Mouse (Mus musculus): ENCODE measurements around the gene Hist1h2ad. TPM values are rescaled to one million over a fixed set of nuclear protein-coding genes. Genes with fewer than 3 reads are reported as not detected.

Gene Hist1h2ad
- total RNA-seq, 2 experiments from 2014 or later: 5.6 to 6.1 TPM

- no peak for DNase-seq (ENCODE audit: low spot score in 2 of 2)
Measured at GRCm38 (mm10) chr13:23620056-23620732, 46.0 kb downstream of the Hist1h2ad start.

GRCm38 (mm10) chr13:23620733-23621531 lies 46.8 kb downstream of the Hist1h2ad start, which contains the start of gene Hist1h2be:
Hist1h2be (minus strand) TSS chr13:23621124.
- peak; percentile 46 to 51 for DNase-seq (ENCODE audit: low spot score in 2 of 2)

GRCm38 (mm10) chr13:23621532-23622174 lies 47.5 kb downstream of the Hist1h2ad start:
- peak; percentile 51 to 55 for DNase-seq (ENCODE audit: low spot score in 2 of 2)

- peak; percentile 90 to 94 for DNase-seq (ENCODE audit: low spot score in 2 of 2)
Measured at GRCm38 (mm10) chr13:23622175-23622671, 48.0 kb downstream of the Hist1h2ad start, which contains the start of gene Hist1h1e. Hist1h1e (minus strand) TSS chr13:23622558.

GRCm38 (mm10) chr13:23622861-23623450 lies 48.8 kb downstream of the Hist1h2ad start:
- no peak for DNase-seq (ENCODE audit: low spot score in 2 of 2)

Small RNA genes within 50 kb of the gene (microRNA-seq; reads per million reads assigned to microRNA genes)
- gene Gm44297 (ENCODE audit: borderline number of aligned reads in 2 of 2) (0 reads per million in 2 experiments), gene Gm44359 (ENCODE audit: borderline number of aligned reads in 2 of 2) (0 reads per million in 2 experiments), gene Gm44394 (ENCODE audit: borderline number of aligned reads in 2 of 2) (0 reads per million in 2 experiments)

Other genes starting within 250 kb of the Hist1h2ad start
- 10 to 100 TPM; 15.0 to 18.5 TPM for gene Zfp322a, start 205.2 kb upstream of the Hist1h2ad start, total RNA-seq (2021)
- 1 to 10 TPM; 7.9 to 8.4 TPM for gene Abt1, start 150.5 kb upstream of the Hist1h2ad start, total RNA-seq (2021)
- under 1 TPM in 1 of 2 experiments, not detected in 1; 0.10 TPM for gene Btn1a1, start 108.5 kb upstream of the Hist1h2ad start, total RNA-seq (2021)
- gene Btn2a2, start 85.5 kb upstream of the Hist1h2ad start, total RNA-seq (2021): not detected
- gene Hist1h4h, start 43.3 kb upstream of the Hist1h2ad start, total RNA-seq (2021): 100 to 1,000 TPM; 400 to 445 TPM
- gene Hist1h2af, start 40.5 kb upstream of the Hist1h2ad start, total RNA-seq (2021): 10 to 100 TPM in 1 of 2 experiments, 1 to 10 TPM in 1; 8.5 to 12.6 TPM
- gene Hist1h3g, start 39.0 kb upstream of the Hist1h2ad start, total RNA-seq (2021): 1 to 10 TPM; 3.8 to 4.7 TPM
- gene Hist1h2bh, start 31.0 kb upstream of the Hist1h2ad start, total RNA-seq (2021): 1 to 10 TPM; 1.8 to 2.2 TPM
- 10 to 100 TPM; 12.6 to 12.7 TPM for gene Hist1h3f, start 30.3 kb upstream of the Hist1h2ad start, total RNA-seq (2021)
- gene Hist1h4f, start 22.7 kb upstream of the Hist1h2ad start, total RNA-seq (2021): 10 to 100 TPM; 32.5 to 41.1 TPM
- gene Hist1h1d, start 21.1 kb upstream of the Hist1h2ad start, total RNA-seq (2021): 1 to 10 TPM; 1.5 to 1.6 TPM
- gene Hist1h3e, start 12.0 kb upstream of the Hist1h2ad start, total RNA-seq (2021): 10 to 100 TPM; 31.7 to 35.9 TPM
- 1 to 10 TPM; 2.9 to 3.8 TPM for gene Hist1h2ae, start 3.2 kb upstream of the Hist1h2ad start, total RNA-seq (2021)
- gene Hist1h2bg, start 3.0 kb upstream of the Hist1h2ad start, total RNA-seq (2021): 10 to 100 TPM; 54.4 to 56.8 TPM
- 10 to 100 TPM; 15.9 to 21.9 TPM for gene Hist1h2bf, start 185 bp upstream of the Hist1h2ad start, total RNA-seq (2021)
- 1 to 10 TPM; 3.2 to 3.9 TPM for gene Hist1h3d, start 1.4 kb downstream of the Hist1h2ad start, total RNA-seq (2021)
- 100 to 1,000 TPM; 125 to 153 TPM for gene Hist1h4d, start 7.2 kb downstream of the Hist1h2ad start, total RNA-seq (2021)
- 10 to 100 TPM in 1 of 2 experiments, 1 to 10 TPM in 1; 9.3 to 13.3 TPM for gene Hist1h2be, start 46.7 kb downstream of the Hist1h2ad start, total RNA-seq (2021)
- 10 to 100 TPM; 33.6 to 39.8 TPM for gene Hist1h1e, start 48.2 kb downstream of the Hist1h2ad start, total RNA-seq (2021)
- gene Hist1h2ac, start 109.6 kb downstream of the Hist1h2ad start, total RNA-seq (2021): 1 to 10 TPM; 2.0 to 2.2 TPM
- gene Hist1h2bc, start 109.8 kb downstream of the Hist1h2ad start, total RNA-seq (2021): 100 to 1,000 TPM; 115 to 172 TPM
- gene Hist1h1t, start 121.4 kb downstream of the Hist1h2ad start, total RNA-seq (2021): not detected
- 10 to 100 TPM; 79.0 to 94.6 TPM for gene Hist1h4c, start 124.1 kb downstream of the Hist1h2ad start, total RNA-seq (2021)
- gene Hfe, start 136.5 kb downstream of the Hist1h2ad start, total RNA-seq (2021): 10 to 100 TPM; 33.3 to 45.6 TPM
- gene Hist1h1c, start 164.4 kb downstream of the Hist1h2ad start, total RNA-seq (2021): 100 to 1,000 TPM; 157 to 187 TPM
- 1 to 10 TPM; 4.6 to 5.4 TPM for gene Hist1h3c, start 171.2 kb downstream of the Hist1h2ad start, total RNA-seq (2021)
- 10 to 100 TPM; 16.2 to 17.9 TPM for gene Hist1h2bb, start 172.4 kb downstream of the Hist1h2ad start, total RNA-seq (2021)
- gene Hist1h2ab, start 176.7 kb downstream of the Hist1h2ad start, total RNA-seq (2021): 10 to 100 TPM; 19.4 to 19.5 TPM
- 10 to 100 TPM; 16.4 to 23.4 TPM for gene Hist1h3b, start 177.9 kb downstream of the Hist1h2ad start, total RNA-seq (2021)
- gene Hist1h4b, start 182.6 kb downstream of the Hist1h2ad start, total RNA-seq (2021): 10 to 100 TPM; 61.2 to 90.4 TPM
- gene Hist1h4a, start 186.8 kb downstream of the Hist1h2ad start, total RNA-seq (2021): 10 to 100 TPM; 21.6 to 23.4 TPM
- 10 to 100 TPM; 18.1 to 28.1 TPM for gene Hist1h3a, start 188.0 kb downstream of the Hist1h2ad start, total RNA-seq (2021)
- gene Hist1h1a, start 189.3 kb downstream of the Hist1h2ad start, total RNA-seq (2021): 10 to 100 TPM in 1 of 2 experiments, 1 to 10 TPM in 1; 7.1 to 14.2 TPM
- not detected for gene Trim38, start 195.5 kb downstream of the Hist1h2ad start, total RNA-seq (2021)
- gene Slc17a2, start 232.6 kb downstream of the Hist1h2ad start, total RNA-seq (2021): not detected

All from adrenal gland, adult 18-20 months (tissue).